Mouse (Mus musculus): Measurements from ENCODE around the gene Ddx23. TPM values are rescaled to one million over a fixed set of nuclear protein-coding genes. Genes with fewer than 3 reads are reported as not detected.

The Ddx23 gene
- total and polyA plus RNA-seq, 3 experiments: 194 to 252 (median 213) TPM

DNA sequence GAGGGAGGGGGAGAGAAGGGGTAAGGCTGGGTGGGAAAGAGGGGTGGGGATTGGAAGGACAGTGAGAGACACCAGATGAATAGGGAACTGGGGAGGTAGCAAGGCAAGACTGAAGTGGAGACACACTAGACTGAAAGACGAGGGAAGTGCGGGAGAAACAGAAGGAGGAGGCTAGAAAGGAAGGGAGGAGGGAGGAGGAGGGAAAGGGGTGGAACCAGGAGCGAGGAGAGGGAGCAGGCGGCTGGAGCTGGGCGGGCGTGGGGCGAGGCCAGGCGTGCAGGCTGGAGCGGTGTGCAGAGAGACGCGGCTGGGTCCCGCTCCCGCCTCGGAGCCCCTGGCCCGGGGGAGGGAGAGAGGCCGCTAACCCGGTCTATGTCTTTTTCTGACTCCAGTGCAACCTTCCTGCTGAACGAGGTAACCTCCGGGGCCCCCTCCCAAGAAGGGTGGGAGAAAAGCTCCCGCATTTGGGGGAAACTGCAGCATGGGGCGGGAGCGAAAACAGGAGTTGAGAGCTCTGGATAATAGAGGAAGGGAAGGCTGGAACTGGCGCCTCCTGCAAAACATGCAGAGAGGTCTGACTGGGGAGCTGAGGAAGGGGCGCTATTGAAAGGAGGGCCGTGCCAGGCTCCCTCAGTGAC is 30.5 kb downstream of the Ddx23 start:
- H3K4me3 ChIP-seq (ENCODE audit: control insufficient read depth in 1 of 2, insufficient read depth in 1 of 2, low read depth in 2 of 2, low read length in 2 of 2): peak overlapping the region; percentile 49 to 50

GRCm38 (mm10) chr15:98631493-98631892 is 31.2 kb downstream of the Ddx23 start:
- H3K27ac ChIP-seq (ENCODE audit: control insufficient read depth, low read depth, low read length): no peak overlapping the region
- H3K9me3 ChIP-seq (replicated peaks; ENCODE audit: insufficient read depth, low read length): no peaks in the 10 kb centered on the region
- peaks cover 0 to 11% of the 10 kb centered on the region in 2 experiments; a peak in 2 of 4 replicates for H3K36me3 ChIP-seq (ENCODE audit: control insufficient read depth in 1 of 2, insufficient read depth in 2 of 2, low read length in 2 of 2)
- DNase-seq (ENCODE audit: low read depth, low spot score): peak; percentile 89
- H3K27me3 ChIP-seq (ENCODE audit: control insufficient read depth in 1 of 2, insufficient read depth in 2 of 2, low read length in 2 of 2): peaks cover 13 to 15% of the 10 kb centered on the region in 2 experiments
- peak overlapping the region; percentile 49 to 50 for H3K4me3 ChIP-seq (ENCODE audit: control insufficient read depth in 1 of 2, insufficient read depth in 1 of 2, low read depth in 2 of 2, low read length in 2 of 2)
- H3K4me1 ChIP-seq (ENCODE audit: control insufficient read depth in 1 of 2, insufficient read depth in 2 of 2, low read length in 2 of 2): peaks cover 0 to 17% of the 10 kb centered on the region in 2 experiments; a peak in 3 of 4 replicates
- H3K9ac ChIP-seq (ENCODE audit: control insufficient read depth, low read depth, low read length, poor library complexity, severe bottlenecking): peak overlapping the region; percentile 61
- H3K79me2 ChIP-seq (ENCODE audit: control insufficient read depth, insufficient read depth, low read length, poor library complexity): no peaks in the 10 kb centered on the region; the same call in 1 of the 2 replicates
- no peak for TF ChIP-seq POLR2A (IDR thresholded peaks at IDR 0.05; ENCODE audit: control insufficient read depth in 1 of 2, insufficient read depth in 1 of 2, low read depth in 1 of 2, low read length in 2 of 2, poor library complexity in 1 of 2)
- peak; percentile 59 for TF ChIP-seq TCF12 (IDR thresholded peaks at IDR 0.05; ENCODE audit: low read depth, low read length)
- TF ChIP-seq MAZ (IDR thresholded peaks at IDR 0.05; ENCODE audit: low read depth, low read length): peak; percentile 97
- no peak for TF ChIP-seq CHD2 (IDR thresholded peaks at IDR 0.05; ENCODE audit: low read length)
- TF ChIP-seq NRF1 (IDR thresholded peaks at IDR 0.05; ENCODE audit: insufficient read depth, low read depth, low read length, poor library complexity, severe bottlenecking): no peak
- TF ChIP-seq MYB (IDR thresholded peaks at IDR 0.05; ENCODE audit: low read depth, low read length): no peak
- peak; percentile 18; the same call in 1 of the 2 replicates for TF ChIP-seq SIN3A (IDR thresholded peaks at IDR 0.05; ENCODE audit: low read length)
- 0 out of 2 replicates have a peak, but pooled peaks have one; percentile 34 for TF ChIP-seq USF1 (IDR thresholded peaks at IDR 0.05; ENCODE audit: low read depth, low read length)
- peak; percentile 30 for TF ChIP-seq RCOR1 (IDR thresholded peaks at IDR 0.05; ENCODE audit: low read depth, low read length)
- peak; percentile 49; the same call in 1 of the 2 replicates for TF ChIP-seq ZNF384 (IDR thresholded peaks at IDR 0.05; ENCODE audit: low read depth, low read length)
- TF ChIP-seq E2F4 (IDR thresholded peaks at IDR 0.05; ENCODE audit: borderline replicate concordance, low read depth, low read length): no peak
- no peak for TF ChIP-seq POLR2AphosphoS5 (IDR thresholded peaks at IDR 0.05; ENCODE audit: borderline replicate concordance, low read depth, low read length)
- no peak for TF ChIP-seq GABPA (IDR thresholded peaks at IDR 0.05; ENCODE audit: low read depth, low read length)
- 0 out of 2 replicates have a peak, but pooled peaks have one; percentile 71 for TF ChIP-seq UBTF (IDR thresholded peaks at IDR 0.05; ENCODE audit: borderline replicate concordance, insufficient read depth, low read depth, low read length)
- TF ChIP-seq MAX (IDR thresholded peaks at IDR 0.05; ENCODE audit: low read length): peak; percentile 72; the same call in 1 of the 2 replicates
- peak; percentile 65 for TF ChIP-seq MXI1 (IDR thresholded peaks at IDR 0.05; ENCODE audit: low read depth, low read length)
- no peak for TF ChIP-seq MAFK (IDR thresholded peaks at IDR 0.05; ENCODE audit: borderline replicate concordance, low read depth, low read length)
- peak; percentile 66 for TF ChIP-seq ZC3H11A (IDR thresholded peaks at IDR 0.05; ENCODE audit: low read depth, low read length)
- TF ChIP-seq GATA1 (IDR thresholded peaks at IDR 0.05; ENCODE audit: low read depth, low read length): no peak
- TF ChIP-seq USF2 (IDR thresholded peaks at IDR 0.05; ENCODE audit: borderline replicate concordance in 1 of 2, insufficient read depth in 1 of 2, low read depth in 1 of 2, low read length in 2 of 2): no peak
- TF ChIP-seq CTCF (IDR thresholded peaks at IDR 0.05 in 2 of 3, conservative IDR thresholded peaks at IDR 0.05 in 1 of 3; ENCODE audit: control insufficient read depth in 1 of 3, insufficient read depth in 1 of 3, low read depth in 2 of 3, low read length in 3 of 3, poor library complexity in 1 of 3, severe bottlenecking in 1 of 3): peak; percentile 100

More for the DNA sequence above, 30.5 kb downstream of the Ddx23 start:
- peaks cover 0 to 11% of the 10 kb centered on the region in 2 experiments; a peak in 2 of 4 replicates for H3K36me3 ChIP-seq (ENCODE audit: control insufficient read depth in 1 of 2, insufficient read depth in 2 of 2, low read length in 2 of 2)
- peak; percentile 69 for DNase-seq (ENCODE audit: low read depth, low spot score)
- peaks cover 0 to 17% of the 10 kb centered on the region in 2 experiments; a peak in 3 of 4 replicates for H3K4me1 ChIP-seq (ENCODE audit: control insufficient read depth in 1 of 2, insufficient read depth in 2 of 2, low read length in 2 of 2)
- TF ChIP-seq SIN3A (IDR thresholded peaks at IDR 0.05; ENCODE audit: low read length) (peak; percentile 34; the same call in 1 of the 2 replicates), MAX (IDR thresholded peaks at IDR 0.05; ENCODE audit: low read length) (no peak), POLR2A (IDR thresholded peaks at IDR 0.05; ENCODE audit: control insufficient read depth in 1 of 2, insufficient read depth in 1 of 2, low read depth in 1 of 2, low read length in 2 of 2, poor library complexity in 1 of 2) (no peak), MAZ (IDR thresholded peaks at IDR 0.05; ENCODE audit: low read depth, low read length) (peak; percentile 38; the same call in 1 of the 2 replicates), UBTF (IDR thresholded peaks at IDR 0.05; ENCODE audit: borderline replicate concordance, insufficient read depth, low read depth, low read length) (no peak), JUND (IDR thresholded peaks at IDR 0.05; ENCODE audit: low read depth, low read length) (no peak), GABPA (IDR thresholded peaks at IDR 0.05; ENCODE audit: low read depth, low read length) (0 out of 2 replicates have a peak, but pooled peaks have one; percentile 7), SMC3 (IDR thresholded peaks at IDR 0.05; ENCODE audit: low read depth, low read length) (0 out of 2 replicates have a peak, but pooled peaks have one; percentile 6), TBP (IDR thresholded peaks at IDR 0.05; ENCODE audit: low read depth, low read length) (no peak), POLR2AphosphoS5 (IDR thresholded peaks at IDR 0.05; ENCODE audit: borderline replicate concordance, low read depth, low read length) (no peak), E2F4 (IDR thresholded peaks at IDR 0.05; ENCODE audit: borderline replicate concordance, low read depth, low read length) (0 out of 2 replicates have a peak, but pooled peaks have one; percentile 22), GATA1 (IDR thresholded peaks at IDR 0.05; ENCODE audit: low read depth, low read length) (no peak), TCF12 (IDR thresholded peaks at IDR 0.05; ENCODE audit: low read depth, low read length) (peak; percentile 19; the same call in 1 of the 2 replicates), ZNF384 (IDR thresholded peaks at IDR 0.05; ENCODE audit: low read depth, low read length) (no peak), MAFK (IDR thresholded peaks at IDR 0.05; ENCODE audit: borderline replicate concordance, low read depth, low read length) (no peak), ZKSCAN1 (IDR thresholded peaks at IDR 0.05; ENCODE audit: low read depth, low read length) (no peak), KAT2A (conservative IDR thresholded peaks at IDR 0.05; ENCODE audit: low read depth, low read length) (no peak), USF2 (IDR thresholded peaks at IDR 0.05; ENCODE audit: borderline replicate concordance in 1 of 2, insufficient read depth in 1 of 2, low read depth in 1 of 2, low read length in 2 of 2) (no peak), CTCF (IDR thresholded peaks at IDR 0.05 in 2 of 3, conservative IDR thresholded peaks at IDR 0.05 in 1 of 3; ENCODE audit: control insufficient read depth in 1 of 3, insufficient read depth in 1 of 3, low read depth in 2 of 3, low read length in 3 of 3, poor library complexity in 1 of 3, severe bottlenecking in 1 of 3) (no peak)
- H3K27me3 ChIP-seq (ENCODE audit: control insufficient read depth in 1 of 2, insufficient read depth in 2 of 2, low read length in 2 of 2): peaks cover 10 to 13% of the 10 kb centered on the region in 2 experiments
- H3K9ac ChIP-seq (ENCODE audit: control insufficient read depth, low read depth, low read length, poor library complexity, severe bottlenecking): peak overlapping the region; percentile 61
- no peak overlapping the region for H3K27ac ChIP-seq (ENCODE audit: control insufficient read depth, low read depth, low read length)
- no peaks in the 10 kb centered on the region for H3K9me3 ChIP-seq (replicated peaks; ENCODE audit: insufficient read depth, low read length)
- H3K79me2 ChIP-seq (ENCODE audit: control insufficient read depth, insufficient read depth, low read length, poor library complexity): no peaks in the 10 kb centered on the region; the same call in 1 of the 2 replicates

Data from MEL (cell line).